In the genomic region with DNA sequence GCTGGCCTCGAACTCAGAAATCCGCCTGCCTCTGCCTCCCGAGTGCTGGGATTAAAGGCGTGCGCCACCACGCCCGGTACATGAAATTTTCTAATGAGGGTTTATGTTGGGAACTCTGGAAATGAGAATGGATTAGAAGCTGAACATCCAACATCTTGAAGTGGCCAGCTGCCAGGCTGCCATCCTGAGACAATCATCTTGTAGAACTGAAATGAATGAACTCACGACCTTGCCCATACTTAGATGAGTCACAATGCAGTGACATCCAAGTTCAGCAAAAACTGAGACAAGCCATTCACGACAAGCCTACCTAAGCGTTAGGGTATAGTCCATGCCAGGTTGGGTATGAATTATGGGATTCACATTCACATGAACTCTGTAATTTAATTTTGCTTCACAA, we compare ENCODE assay signal across 13 mouse cellular contexts.
"Had no signal": no experiment of that assay in that cellular context is flagged by ENCODE, and none has a peak within 500 bp of the region (broad histone marks: within the 10 kb centered on the region; RNA-seq: fewer than 3 reads in every experiment).

No protein-coding gene starts in this region.

- DNase-seq: lung, adult 18-20 months; lung, embryonic 14.5 days; lung, postnatal 10 days; lung, postnatal 4 days; midbrain, embryonic 14.5 days; retina, postnatal 1 day; right cerebral cortex, adult 18-20 months; right cerebral cortex, postnatal 25 days; right cerebral cortex, postnatal 4 days; spleen, adult 18-20 months; thymus, adult 18-20 months; thymus, postnatal 14 days; thymus, postnatal 36 days had no signal
